Mouse (Mus musculus) thymus, postnatal 25 days (tissue): ENCODE measurements around the gene Sugp2.
A peak's percentile ranks its signal among the peaks of the same experiment; 100 is the strongest.

Source experiments
- DNase-seq: peaks from one replicate; pipeline ENCODE4 v3.0.0; 2022

Gene Sugp2

DNA sequence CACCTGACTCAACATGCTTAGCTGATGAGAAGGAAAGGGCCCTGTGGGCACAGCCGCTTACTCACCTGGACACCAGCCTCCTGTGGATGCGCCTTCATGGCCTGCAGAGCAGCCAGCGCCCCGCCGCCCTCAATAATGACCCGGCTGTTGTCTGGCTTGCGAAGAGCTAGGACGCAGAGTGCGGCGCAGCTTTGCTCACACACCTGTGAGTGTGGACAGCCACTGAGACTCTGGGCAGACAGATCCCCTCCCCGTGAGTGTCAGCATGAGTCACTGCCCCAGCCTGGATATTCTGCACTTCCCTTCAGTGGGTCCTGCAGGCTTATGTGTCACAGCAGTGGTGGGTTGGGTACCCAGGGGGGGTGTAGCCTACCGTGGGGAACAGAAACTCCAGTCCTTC lies 12.0 kb upstream of the Sugp2 start:
- DNase-seq: no peak

DNA sequence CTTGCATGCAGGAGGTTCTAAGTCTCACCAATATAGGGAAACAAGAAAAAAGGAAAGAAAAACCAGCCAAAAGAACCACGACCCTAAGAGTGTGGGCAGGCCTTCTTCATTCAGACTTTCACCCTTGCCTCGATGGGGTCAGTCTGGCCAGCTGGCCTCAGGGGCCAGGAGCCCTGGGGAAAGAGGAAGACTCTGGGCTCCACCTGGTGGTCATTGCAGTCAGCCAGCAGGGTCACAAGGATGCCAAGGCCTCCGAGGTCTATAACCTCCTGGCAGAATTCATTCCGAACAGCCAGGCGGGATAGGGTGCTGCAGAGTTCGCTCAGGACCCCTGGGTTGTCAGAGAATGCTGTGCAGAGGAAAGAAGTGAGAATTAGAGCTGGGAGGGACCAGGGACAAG lies 10.7 kb upstream of the Sugp2 start:
- DNase-seq: peak; percentile 27

DNA sequence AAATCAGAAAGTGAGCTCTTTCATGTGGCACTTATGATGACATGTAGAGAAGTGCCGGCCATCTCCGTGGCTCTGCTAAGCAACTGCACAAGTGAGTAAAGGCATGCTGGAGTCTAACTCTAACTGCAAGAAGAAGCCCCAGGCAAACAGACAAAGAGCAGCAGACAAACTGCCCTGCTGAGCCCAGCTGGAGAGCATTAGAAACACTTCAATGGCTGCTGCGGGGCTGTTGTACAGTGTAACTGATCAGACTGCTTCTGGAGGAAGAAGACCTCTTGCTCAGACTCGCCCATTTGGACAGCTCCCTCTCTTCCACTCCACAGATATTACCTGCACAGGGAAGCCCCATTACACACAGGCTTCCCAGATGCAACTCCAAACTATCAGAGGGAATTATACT lies 6.0 kb upstream of the Sugp2 start:
- no peak for DNase-seq

DNA sequence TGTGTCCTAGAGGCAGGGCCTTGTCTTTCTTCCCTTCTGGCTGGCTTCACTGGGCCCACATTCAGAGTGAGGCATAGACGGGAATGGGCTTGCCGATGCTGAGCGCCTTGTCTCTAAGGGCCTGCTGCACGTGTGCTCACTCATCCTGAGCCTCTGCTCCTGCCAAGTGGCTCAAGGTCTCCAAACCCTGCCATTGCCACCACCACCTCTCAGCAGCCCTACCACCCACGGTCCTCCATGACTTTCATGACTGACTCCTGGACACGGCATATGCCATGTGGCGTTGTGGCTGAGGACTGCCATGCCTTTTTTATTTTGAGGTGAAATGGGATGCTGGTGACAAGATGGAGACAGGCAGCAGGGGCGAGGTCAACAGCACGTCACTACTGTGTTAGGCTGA lies 3.2 kb upstream of the Sugp2 start:
- no peak for DNase-seq

DNA sequence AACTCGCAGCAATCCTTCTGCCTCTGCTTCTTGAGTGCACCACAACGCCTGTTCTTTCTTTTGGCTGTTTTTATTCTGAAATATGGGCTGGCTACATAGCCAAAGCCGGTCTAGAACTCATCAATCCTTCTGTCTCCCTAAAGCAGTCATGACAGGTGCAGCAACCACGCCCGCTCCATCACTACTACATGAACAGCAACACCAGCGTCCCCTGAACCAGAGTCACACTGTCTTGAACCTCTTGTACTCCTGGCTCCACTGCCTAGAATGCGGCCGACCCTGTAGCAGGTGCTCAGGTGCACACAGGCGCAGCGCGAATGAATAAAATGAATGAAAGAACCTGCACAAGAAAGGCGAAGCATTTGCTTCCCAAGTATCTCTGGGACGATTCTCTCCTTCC lies 420 bp upstream of the Sugp2 start:
- no peak for DNase-seq

DNA sequence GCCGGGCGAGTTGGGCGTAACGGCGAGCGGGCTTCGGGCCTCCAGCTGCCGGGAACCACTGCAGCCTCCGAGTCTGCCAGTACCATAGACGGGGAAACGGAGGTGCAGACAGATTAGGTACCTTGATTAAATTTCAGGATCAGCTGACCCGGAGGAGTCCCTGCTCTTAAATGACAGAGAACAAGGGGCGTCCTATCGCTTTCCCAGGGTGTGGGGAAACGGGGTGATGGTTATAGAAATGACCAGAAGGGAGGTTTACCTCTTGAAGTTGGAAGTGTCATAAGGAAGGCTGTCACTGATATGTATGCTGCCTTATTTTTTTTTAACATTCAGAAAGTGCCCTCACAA lies 729 bp downstream of the Sugp2 start:
- DNase-seq: no peak

DNA sequence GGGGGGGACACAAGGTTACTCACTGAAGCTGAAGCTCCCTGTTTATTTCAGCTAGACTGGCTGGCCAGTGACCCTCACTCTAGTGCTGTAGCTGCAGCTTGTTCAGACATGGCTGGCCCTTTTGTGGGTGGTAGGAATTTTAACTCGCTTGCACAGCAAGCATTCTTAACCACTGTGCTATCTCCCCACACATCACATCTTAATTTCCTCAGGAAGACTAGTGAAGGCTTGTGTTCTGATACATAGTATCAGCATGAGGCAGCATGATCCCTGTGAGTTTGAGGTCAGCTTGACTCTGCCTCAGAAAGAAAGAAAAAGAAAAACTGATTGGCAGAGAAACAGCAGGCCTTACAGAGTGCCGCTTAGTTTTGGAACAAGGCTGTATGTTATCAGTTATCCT lies 3.8 kb downstream of the Sugp2 start:
- no peak for DNase-seq

DNA sequence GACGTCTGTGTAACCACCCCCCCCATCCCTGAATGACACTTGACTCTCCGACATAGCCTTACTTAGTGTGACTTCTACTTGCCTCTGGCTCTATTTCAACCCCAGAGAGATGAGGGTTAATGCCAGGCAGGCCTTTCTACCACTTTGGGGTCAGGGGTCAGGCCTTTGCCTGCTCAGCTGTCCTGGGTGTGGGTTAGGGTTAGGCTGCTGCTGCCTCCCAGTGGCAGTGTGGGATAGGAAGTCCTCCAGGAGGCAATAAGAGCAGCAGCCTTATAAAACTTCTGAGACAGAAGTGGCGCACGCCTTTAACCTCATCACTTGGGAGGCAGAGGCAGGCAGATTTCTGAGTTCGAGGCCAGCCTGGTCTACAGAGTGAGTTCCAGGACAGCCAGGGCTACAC lies 6.6 kb downstream of the Sugp2 start:
- DNase-seq: peak; percentile 27

DNA sequence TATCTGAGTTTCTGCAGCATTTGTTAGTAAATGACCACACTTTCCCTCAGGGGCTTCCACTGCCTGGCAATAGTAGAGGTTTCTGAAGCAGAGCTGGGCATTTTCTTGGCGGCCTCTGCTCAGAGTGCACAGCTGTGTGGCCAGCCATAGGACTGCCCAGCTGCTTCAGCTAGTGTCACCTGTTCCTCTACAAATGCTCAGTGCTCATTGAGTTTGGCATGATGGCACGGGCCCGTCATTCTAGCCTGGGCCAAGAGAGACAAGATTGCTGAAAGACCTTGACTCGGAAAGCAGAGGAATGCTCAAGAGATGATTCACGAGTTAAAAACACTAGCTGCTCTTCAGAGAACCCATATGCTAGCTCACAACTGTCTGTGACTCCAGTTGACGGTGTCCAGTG lies 12.6 kb downstream of the Sugp2 start:
- DNase-seq: no peak

DNA sequence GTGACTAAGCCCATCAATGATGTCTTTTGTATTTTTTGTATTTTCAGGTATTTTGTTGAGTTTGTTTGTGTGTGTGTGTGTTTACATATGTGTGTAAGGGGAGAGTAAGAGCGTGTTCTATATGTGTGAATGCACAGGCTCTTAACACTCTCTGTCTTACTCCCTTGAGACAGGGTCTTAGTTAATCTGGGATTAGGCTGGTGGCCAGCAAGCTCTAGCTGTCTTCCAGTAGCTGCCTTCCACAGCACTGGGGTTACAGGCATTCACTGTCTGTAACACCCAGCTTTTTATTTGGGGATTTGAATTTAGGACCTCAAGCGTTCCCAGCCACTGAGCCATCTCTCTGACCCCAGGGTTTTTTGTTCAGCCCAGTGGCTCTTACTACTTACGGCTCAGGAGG lies 13.8 kb downstream of the Sugp2 start:
- no peak for DNase-seq

DNA sequence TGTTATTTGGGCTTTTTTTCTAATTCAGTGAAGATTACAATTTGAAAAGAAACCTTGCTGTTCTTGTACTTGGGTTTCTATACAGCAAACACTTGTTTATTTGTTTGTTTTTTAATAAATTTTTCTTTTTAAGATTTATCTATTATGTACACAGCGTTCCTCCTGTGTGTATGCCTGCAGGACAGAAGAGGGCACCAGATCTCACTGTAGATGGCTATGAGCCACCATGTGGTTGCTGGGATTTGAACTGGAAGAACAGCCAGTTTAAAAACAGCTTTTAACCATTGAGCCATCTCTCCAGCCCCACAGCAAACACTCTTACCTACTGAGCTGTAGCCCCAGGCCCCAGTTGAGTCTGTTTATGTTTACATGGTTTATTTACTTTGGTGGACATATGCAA lies 20.6 kb downstream of the Sugp2 start:
- DNase-seq: no peak

DNA sequence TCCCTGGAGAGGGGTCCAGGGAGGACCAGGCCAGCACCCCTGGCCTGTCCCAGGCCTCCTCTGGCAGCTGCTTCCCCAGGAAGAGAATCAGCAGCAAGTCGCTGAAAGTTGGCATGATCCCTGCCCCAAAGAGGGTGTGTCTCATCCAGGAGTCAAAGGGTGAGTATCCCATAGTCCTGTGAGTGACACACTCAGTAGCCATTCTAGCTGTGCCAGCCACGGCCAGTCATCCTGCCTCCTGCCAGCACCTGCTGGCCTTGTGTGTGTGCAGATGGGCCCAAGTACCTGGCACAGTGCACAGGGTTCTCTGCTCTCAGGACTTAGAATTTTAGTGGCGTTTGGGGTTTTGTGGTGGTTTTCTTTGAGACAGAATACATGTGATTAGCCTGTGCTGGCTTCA lies 23.4 kb downstream of the Sugp2 start:
- DNase-seq: no peak

DNA sequence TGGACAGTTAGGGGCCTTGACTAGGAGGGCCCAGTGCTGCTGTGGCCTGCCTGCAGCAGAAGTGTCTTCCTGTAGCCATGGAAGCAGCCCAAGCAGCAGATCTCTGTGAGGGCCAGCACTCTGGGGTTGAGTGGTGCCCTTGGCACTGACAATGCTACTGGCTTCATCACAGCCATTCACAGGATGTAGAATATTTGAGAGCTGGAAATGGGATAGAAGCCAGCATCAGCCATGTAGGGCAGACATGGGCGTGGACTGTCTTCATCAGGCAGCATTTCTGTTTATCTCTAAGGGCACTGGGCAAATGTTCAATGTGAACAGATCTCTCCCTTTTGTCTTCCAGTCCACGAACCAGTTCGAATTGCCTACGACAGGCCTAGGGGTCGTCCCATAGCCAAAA lies 24.6 kb downstream of the Sugp2 start:
- no peak for DNase-seq

DNA sequence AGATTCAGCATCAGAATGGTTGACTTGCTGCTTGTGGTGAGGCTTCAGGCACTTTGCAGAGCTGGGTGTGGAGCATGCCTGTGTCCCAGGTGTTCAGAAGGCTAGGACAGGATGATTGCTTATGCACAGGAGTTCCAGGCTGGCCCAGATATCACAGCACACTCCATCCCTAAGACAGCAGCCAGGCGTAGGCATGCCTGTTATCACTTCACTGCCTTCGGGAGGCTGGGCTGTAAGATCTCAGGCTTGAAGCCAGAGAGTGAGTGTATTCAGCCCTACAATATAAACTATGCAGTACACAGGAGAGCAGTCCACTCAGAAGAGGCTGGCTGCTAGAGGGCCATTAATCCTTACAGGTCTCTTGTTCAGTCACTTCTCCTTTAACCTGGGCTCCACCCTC lies 25.0 kb downstream of the Sugp2 start:
- no peak for DNase-seq

DNA sequence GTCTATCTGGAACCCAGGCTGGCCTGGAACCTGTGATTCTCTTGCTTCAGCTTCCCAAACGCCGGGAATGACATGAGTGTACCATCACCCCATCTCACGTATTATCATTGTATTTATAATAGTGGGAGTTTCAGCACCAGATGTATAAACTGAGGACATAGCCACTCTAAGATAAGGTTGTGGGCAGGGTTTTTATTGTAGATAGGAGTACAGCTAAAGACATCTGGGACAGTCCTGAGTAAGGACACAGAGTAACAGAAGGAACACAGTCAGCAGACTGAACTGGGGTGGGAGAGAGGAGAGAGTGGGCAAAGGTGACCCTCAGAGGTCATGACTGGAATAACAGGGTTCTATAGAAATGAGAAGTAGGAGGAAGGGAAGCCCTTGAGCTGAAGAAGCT lies 33.6 kb downstream of the Sugp2 start:
- no peak for DNase-seq

DNA sequence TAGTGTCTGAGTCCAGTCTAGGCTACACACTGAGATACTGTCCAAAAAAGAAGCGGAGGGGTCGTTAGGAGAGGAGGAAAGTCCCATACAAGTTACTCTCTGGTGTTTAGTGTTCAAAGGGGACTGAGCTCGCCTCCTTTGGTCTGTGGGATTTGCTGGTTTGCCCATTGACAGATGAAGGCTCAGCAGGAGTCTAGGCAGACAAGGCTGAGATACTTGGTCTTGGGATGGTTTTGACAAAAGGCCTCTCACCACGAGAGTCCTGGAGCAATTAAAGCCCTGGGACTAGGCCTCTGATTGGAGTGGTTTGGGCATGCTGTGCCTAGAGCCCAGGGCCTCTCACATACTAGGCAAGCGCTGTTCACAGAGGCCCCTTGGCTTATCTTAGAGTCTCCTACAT lies 34.3 kb downstream of the Sugp2 start:
- no peak for DNase-seq

DNA sequence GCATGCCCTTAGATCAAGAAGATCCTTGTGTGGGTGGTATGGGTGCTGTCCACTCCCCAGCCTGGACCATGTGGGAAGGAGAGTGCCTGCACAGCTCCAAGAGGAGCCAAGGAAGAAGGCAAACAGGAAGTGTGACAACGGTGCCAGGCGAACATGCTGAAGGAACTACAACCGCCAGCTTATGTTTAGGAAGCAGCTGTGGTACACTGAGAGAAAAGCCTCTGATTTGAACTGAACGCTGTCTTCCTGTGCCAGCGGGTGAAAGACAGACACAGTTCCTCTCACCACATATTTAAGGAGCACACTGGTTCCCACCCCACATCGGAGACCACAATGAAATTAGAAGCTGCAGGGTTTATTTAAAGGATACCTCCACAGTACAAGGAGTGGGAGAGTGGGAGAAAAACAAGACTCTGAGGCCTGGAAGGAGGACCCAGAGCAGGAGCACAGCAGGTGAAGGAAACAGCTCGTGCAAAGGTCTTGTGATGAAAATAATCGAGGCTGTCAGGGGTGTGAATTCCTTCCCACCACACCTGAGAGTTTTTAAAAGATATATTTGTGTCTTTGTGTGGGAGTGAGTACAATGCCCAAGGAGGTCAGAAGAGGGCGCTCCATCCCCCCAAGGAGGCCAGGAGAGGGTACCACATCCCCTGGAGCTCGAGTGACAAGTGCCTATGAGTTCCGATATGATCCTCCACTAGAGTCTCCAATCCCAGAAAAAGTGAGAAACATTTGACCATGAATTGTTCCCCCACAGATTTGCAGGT lies 35.0 kb downstream of the Sugp2 start:
- DNase-seq: peak; percentile 44

DNA sequence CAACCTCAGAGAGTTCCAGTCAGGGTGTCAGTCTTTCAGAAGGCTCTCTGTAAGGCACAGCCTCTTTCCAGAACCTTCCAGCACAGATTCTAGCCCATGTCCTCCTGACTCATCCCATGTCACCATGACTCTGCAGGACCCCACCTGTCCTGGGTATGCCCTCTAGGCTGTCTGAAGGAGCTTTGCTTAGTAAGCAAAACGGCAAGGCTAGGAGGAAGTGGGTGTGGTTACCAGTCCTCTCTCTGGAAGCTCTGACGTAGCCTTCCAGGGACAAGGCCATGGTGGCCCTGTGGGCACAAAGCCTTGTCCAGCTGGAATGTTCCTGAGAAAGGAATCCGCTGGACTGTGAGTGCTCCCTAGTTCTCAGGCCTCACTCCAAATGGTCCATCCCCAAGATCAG lies 38.9 kb downstream of the Sugp2 start:
- peak; percentile 18 for DNase-seq

DNA sequence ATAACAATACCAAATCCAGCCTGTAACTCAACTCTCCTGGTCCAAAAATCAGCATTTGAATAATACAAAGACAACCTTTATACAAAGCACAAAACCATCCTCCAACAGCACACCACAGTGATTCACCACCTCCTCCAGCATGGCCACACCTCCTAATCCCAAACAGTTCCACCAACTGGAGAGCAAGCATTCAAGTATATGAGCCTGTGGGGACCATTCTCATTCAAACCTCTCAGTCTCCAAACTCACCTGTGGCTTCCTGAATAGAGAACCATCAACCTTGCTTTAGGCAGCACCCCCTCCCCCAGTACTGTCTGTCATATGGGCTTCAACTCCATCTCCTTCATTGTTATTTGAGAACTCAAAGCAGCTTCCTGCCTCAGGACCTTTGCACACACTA lies 40.3 kb downstream of the Sugp2 start:
- DNase-seq: no peak

DNA sequence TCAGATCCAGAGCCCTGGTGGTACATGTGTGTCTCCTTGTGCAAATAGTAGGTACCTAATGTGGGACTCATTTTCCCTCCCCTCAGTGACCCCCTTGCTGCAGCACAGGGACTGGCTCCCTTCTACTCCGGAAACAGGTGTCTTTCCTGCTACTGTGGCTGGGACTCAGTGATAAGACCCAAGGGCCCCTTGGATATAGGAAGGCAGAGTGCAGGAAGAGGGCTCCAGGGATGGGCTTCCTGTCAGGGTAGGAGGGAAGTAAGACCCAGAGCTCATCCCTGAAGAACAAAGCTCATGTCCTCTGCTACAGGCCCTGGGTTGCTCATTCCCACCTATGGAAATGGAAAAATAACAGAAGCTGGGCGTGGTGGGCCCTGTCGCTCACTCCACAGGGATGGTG lies 42.5 kb downstream of the Sugp2 start:
- DNase-seq: no peak

DNA sequence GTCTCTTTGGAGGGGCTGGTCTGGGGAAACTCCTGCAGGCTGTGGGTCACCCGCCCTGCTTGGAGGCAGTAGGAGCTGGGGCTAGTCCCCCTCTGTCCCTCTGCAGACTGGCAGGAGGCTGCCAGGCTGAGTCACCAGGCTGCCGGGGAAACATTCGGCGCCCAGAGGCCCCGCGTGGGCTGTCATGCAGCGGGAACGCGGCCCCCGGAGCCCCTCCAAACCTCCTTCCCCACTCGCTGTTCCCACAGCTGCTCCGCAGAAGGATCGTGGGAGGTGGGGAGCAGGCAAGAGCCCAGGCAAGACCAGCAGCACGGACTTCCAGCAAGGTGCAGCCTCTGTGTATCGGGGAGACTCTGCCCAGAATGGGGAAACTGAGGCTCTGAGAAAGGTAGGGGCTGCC lies 44.1 kb downstream of the Sugp2 start:
- DNase-seq: no peak

DNA sequence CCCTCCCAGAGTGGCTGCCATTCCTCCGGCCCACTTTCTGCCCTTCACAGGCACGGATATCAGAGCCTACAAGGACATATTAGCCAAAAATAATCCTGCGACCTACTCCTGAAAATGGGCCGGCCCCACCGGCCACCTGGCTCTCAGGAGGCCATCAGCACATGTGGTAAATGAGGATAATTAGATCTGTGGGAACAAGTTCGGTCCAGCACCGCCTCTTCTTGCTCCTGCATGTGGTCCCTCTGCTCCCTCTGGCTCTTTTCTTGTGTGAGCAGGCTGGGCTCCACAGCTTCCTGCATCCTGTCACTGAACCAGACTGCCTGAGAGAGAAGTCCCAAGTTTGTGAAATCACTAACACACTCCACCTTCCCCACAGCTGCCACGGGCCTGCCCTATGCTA lies 45.2 kb downstream of the Sugp2 start:
- no peak for DNase-seq

DNA sequence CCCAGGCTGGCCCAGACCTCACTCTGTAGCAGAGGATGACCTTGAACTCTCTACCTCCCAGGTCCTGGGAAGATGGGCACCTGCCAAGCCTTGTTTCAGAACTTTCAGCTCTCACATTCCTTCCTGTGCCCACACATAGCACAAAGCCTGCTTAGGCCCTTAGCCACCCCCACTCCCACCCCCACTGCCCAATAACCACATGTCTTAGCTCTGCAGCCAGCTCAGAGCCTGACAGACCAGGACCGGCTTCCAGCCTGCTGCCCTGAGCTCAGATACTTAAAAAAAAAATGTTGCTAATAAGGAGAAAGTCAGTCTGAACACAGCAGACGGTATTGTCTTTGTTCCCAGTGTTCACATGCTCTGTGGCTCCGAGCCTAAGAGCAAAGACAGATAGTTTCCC lies 47.0 kb downstream of the Sugp2 start:
- DNase-seq: no peak

DNA sequence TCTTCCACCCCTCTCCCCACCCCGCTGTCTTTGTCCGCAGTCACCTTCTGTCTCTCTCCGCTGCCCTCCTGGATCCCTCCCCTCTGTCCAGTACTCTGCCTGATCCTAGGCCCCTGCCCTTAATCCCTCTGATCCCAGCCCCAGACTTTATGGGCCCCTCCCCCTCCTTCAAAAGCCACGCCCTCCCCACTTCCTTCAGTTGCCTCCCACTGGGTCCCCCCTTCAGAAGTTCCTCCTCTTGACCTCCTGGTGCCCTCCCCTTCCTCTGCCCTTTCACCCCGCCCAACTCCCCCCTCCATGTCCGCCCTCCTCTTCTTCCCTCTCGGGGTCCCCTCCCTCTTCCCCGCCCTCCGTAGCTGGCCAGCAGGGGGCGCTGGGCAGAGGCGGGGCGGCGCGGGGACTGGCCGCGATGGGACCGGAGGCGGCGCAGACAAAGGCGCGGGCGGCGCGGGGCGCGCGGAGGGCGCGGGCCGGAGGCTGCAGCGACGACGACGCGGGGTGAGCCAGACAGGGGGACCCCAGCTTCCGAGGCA lies 48.6 kb downstream of the Sugp2 start, which contains the start of gene Homer3:
Gene Homer3 (plus strand): TSS at position 225 of the 533 bp plus-strand sequence.
- DNase-seq: peak; percentile 96
